Mouse (Mus musculus) forebrain, postnatal 0 days (tissue): Measurements from ENCODE around the gene Cmklr1. TPM values are rescaled to one million over a fixed set of nuclear protein-coding genes. Genes with fewer than 3 reads are reported as not detected.

ENCODE experiments used
- ATAC-seq: fragments of 200-750 bp; cut with Nextera tagmentation; 2 replicates; pipeline ENCODE4 v1.8.0; 2017; ENCODE audit warnings: mild to moderate bottlenecking, moderate library complexity
- DNase-seq: peaks from one replicate; pipeline ENCODE4 v3.0.0-alpha.2; 2015
- H3K27ac ChIP-seq: fragments of 300-500 bp; sonication (generic); 2 replicates; pipeline ENCODE4 v1.5.1; 2014; ENCODE audit warnings: low read depth, mild to moderate bottlenecking, antibody characterized with exemption, low read length, moderate library complexity, mixed read lengths
- H3K27me3 ChIP-seq: fragments of 300-500 bp; sonication (generic); 2 replicates; pipeline ENCODE4 v1.6.1; 2014; ENCODE audit warnings: mild to moderate bottlenecking, low read length, mixed read lengths; ENCODE audit not compliant: insufficient read depth
- H3K36me3 ChIP-seq: fragments of 300-500 bp; sonication (generic); 2 replicates; pipeline ENCODE4 v1.6.1; 2014; ENCODE audit warnings: mild to moderate bottlenecking, moderate library complexity; ENCODE audit not compliant: insufficient read depth
- H3K4me1 ChIP-seq: fragments of 300-500 bp; sonication (generic); 2 replicates; pipeline ENCODE4 v1.6.1; 2014; ENCODE audit warnings: antibody characterized with exemption; ENCODE audit not compliant: insufficient read depth
- H3K4me2 ChIP-seq: fragments of 300-500 bp; sonication (generic); 2 replicates; pipeline ENCODE4 v1.6.1; 2014; ENCODE audit warnings: low read depth, mild to moderate bottlenecking, moderate library complexity
- H3K4me3 ChIP-seq: fragments of 300-500 bp; sonication (generic); 2 replicates; pipeline ENCODE4 v1.5.1; 2014; ENCODE audit warnings: low read depth, low read length, mixed read lengths
- H3K9ac ChIP-seq: fragments of 300-500 bp; sonication (generic); 2 replicates; pipeline ENCODE4 v1.6.1; 2014; ENCODE audit warnings: mild to moderate bottlenecking
- H3K9me3 ChIP-seq: fragments of 300-500 bp; sonication (generic); 2 replicates; pipeline ENCODE4 v1.6.1; 2016; ENCODE audit warnings: low read length
- CTCF ChIP-seq: sonication (generic); IDR thresholded peaks from 2 replicates; pipeline ENCODE4 v1.5.1; 2016; ENCODE audit warnings: antibody characterized with exemption, control low read depth, low read depth
- WGBS: fragments of 180-500 bp; shearing (Covaris S2); extraction: QIAGEN DNeasy Blood & Tissue Kit; methylation state at CpG from one replicate; pipeline ENCODE4 v1.1.7; 2014; 5-methylcytosine and 5-hydroxymethylcytosine counted together
- polyA plus RNA-seq: library from polyadenylated mRNA; unstranded; fragments of >200 nt; fragmentation: Nextera tagmentation; extraction: Ambion mirVana; gene quantifications from 2 replicates; pipeline ENCODE4 v1.2.1, GENCODE M21; 2015
- total RNA-seq: library from RNA; depleted of rRNA; stranded (reverse); fragments of >200 nt; gene quantifications from 2 replicates; pipeline ENCODE4 v1.2.3, GENCODE M21; 2014

Cmklr1 gene
- total and polyA plus RNA-seq, 2 experiments from 2014 or later, result 1.4 to 2.7 TPM

DNA sequence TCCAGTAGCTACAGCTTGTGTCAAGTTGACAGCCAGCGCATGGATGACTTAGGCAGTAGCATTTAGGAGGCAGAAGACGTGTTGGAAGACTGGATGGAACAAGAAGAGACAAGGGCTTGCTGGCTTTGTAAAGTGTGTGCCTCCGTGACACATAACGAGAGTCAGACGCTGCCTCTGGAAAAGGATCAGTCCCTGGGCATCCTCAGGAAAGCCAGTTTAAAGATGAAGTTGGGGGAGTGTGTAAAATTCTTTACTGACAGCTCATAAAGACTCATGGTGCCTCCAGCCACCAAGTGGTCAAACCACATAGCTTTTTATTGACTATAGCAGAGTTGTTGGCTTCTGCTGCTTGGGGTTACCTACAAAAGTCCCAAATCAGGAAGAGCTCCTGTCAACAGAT is 35.2 kb upstream of the Cmklr1 start:
- H3K9ac ChIP-seq, result no peak overlapping the region
- DNase-seq (no peak), ATAC-seq (no peak)
- 77% methylated on average over 5 of the region's 5 CpGs for WGBS
- no peak overlapping the region for H3K27ac ChIP-seq
- H3K27me3 ChIP-seq, result no peaks in the 10 kb centered on the region
- H3K4me3 ChIP-seq, result no peak overlapping the region
- H3K4me1 ChIP-seq, result no peaks in the 10 kb centered on the region
- no peak for TF ChIP-seq CTCF
- H3K36me3 ChIP-seq, result no peaks in the 10 kb centered on the region
- H3K4me2 ChIP-seq, result no peak overlapping the region
- H3K9me3 ChIP-seq, result no peaks in the 10 kb centered on the region

DNA sequence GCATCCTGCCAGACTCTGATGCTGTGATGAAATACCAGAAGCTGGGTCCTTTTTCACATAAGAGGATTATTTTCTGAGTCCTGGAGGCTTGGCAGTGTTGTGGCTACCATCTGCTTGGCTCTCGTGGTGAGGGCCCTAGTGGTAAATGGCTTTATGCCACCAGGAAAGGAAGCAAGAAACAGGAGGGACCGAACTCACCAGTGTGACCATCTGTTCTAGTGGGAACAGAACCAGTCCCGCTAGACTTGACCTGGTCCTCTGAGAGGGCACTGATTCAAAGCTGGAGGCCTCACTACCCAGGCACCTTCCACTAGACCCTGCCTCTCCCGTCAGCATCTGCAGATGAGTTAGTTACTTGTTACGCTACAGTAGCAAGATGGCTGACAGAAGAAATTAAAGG is 33.0 kb upstream of the Cmklr1 start:
- H3K9ac ChIP-seq, result no peak overlapping the region
- H3K36me3 ChIP-seq, result no peaks in the 10 kb centered on the region
- H3K27me3 ChIP-seq, result no peaks in the 10 kb centered on the region
- no peak overlapping the region for H3K4me2 ChIP-seq
- H3K9me3 ChIP-seq, result no peaks in the 10 kb centered on the region
- ATAC-seq (no peak), DNase-seq (no peak)
- H3K4me3 ChIP-seq, result no peak overlapping the region
- H3K27ac ChIP-seq, result no peak overlapping the region
- TF ChIP-seq CTCF, result no peak
- no peaks in the 10 kb centered on the region for H3K4me1 ChIP-seq
- WGBS, result 58% methylated on average over 5 of the region's 5 CpGs

DNA sequence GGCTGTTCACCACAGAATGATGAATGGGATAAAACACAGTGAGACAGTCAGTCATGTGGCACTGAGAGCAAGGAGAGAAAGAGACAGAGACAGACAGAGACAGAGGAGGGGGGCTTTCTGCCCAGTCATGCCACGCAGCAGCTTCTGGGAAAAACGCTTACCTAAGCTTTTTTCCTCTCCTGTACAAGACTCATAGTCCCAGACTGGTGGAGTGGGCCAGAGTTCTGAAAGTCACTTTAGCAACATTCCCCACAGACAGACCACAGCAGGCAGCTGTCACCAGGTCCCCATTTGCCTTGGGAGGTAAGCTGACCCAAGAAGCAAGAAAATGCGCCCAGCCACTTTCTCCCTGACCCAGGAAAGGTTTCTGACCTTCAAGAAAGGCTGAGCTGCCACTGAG is 32.2 kb upstream of the Cmklr1 start:
- no peak overlapping the region for H3K4me3 ChIP-seq
- H3K9me3 ChIP-seq, result no peaks in the 10 kb centered on the region
- no peak overlapping the region for H3K9ac ChIP-seq
- DNase-seq, result no peak
- TF ChIP-seq CTCF, result no peak
- WGBS, result 79% methylated on average over 3 of the region's 3 CpGs
- no peak overlapping the region for H3K4me2 ChIP-seq
- no peak overlapping the region for H3K27ac ChIP-seq
- H3K4me1 ChIP-seq, result no peaks in the 10 kb centered on the region
- no peaks in the 10 kb centered on the region for H3K36me3 ChIP-seq
- no peak for ATAC-seq
- no peaks in the 10 kb centered on the region for H3K27me3 ChIP-seq

DNA sequence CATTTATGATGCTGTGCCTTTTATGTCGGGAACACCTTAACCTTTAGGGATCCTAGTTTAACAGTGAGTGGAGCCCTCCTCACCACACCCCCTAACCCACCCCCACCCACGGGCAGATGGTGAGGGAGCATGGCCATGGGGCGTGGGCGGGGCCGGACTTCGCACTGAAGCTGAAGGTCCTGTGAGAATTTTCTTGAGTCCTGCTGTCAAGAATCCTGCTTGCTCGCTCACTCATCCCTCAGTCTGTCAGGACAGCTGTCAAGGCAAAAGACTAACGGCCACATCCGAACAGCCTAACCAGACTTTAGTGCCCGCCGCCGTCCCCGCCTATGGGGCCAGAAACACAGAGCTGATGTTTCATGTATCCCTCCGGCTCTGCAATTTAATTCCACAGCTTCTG is 31.0 kb upstream of the Cmklr1 start:
- H3K4me2 ChIP-seq, result no peak overlapping the region
- WGBS, result 86% methylated on average over 14 of the region's 14 CpGs
- ATAC-seq, result no peak
- no peak for TF ChIP-seq CTCF
- no peak overlapping the region for H3K4me3 ChIP-seq
- no peaks in the 10 kb centered on the region for H3K9me3 ChIP-seq
- H3K4me1 ChIP-seq, result no peaks in the 10 kb centered on the region
- no peak for DNase-seq
- H3K9ac ChIP-seq, result no peak overlapping the region
- H3K36me3 ChIP-seq, result no peaks in the 10 kb centered on the region
- no peaks in the 10 kb centered on the region for H3K27me3 ChIP-seq
- no peak overlapping the region for H3K27ac ChIP-seq

DNA sequence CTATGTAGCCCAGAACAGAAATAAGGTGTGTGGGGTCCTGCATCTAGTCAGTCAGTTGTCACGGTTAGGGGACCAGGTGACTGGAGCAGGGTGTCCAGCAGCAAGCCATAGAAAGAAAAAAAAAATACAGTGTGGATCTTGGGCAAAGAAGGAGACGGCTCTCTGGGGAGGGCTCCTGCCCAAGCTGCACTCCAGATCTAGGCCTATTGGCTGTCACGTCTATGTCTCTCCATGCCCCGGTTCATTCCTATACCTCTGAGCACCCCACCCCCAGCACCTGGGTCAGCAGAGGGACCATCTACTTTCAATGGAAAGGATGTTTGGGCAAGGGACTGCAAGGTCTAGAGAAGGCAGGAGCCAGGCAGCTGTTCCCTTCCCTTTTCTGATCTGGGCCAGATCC is 29.3 kb upstream of the Cmklr1 start:
- H3K9ac ChIP-seq, result no peak overlapping the region
- no peaks in the 10 kb centered on the region for H3K4me1 ChIP-seq
- DNase-seq, result no peak
- no peaks in the 10 kb centered on the region for H3K9me3 ChIP-seq
- H3K4me2 ChIP-seq, result no peak overlapping the region
- H3K4me3 ChIP-seq, result no peak overlapping the region
- H3K27me3 ChIP-seq, result no peaks in the 10 kb centered on the region
- H3K36me3 ChIP-seq, result no peaks in the 10 kb centered on the region
- no peak for TF ChIP-seq CTCF
- 95% methylated on average over 4 of the region's 4 CpGs for WGBS
- ATAC-seq, result no peak
- H3K27ac ChIP-seq, result no peak overlapping the region

DNA sequence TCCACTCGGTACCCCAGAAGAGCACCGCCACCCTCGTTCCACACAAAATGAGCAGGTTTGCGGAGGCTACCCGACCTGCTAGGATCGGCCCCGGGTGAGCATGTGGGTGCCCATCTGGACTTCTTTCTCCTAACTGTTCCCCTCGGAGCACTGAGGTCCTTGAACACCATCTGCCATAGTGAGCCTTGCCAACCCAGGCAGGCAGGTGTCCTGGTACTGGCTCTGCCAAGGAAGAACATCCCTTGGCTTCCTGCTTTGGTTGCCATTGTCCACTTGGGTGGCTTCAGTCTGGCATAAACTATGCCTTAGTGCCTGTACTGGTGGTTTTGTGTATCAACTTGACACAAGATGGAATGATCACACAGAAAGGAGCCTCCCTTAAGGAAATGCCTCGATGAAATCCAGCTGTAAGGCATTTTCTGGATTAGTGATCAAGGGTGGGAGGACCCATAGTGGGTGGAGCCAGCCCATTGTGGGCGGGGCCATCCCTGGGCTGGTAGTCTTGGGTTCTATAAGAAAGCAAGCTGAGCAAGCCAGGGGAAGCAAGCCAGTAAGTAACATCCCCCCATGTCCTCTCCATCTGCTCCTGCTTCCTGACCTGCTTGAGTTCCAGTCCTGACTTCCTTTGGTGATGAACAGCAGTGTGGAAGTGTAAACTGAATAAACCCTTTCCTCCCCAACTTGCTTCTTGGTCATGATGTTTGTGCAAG is 28.7 kb upstream of the Cmklr1 start:
- Histone ChIP-seq H3K4me2 (no peak overlapping the region), H3K9me3 (no peaks in the 10 kb centered on the region)

DNA sequence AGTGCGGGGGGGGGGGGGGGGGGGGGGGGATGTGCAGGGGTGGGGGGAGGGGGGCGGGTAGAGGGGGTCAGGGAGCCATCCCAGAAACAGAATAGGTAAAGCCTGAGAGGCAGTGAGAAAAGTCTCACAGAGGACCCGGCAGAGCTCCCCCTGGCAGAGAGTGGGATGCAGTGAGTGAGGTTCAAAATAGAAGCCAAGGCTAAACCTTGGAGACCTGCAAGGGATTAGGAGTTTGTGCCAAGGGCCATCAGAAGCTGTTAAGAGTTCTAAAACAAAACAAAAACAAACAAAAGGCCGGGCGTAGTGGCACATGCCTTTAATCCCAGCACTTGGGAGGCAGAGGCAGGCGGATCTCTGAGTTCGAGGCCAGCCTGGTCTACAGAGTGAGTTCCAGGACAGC is 27.3 kb upstream of the Cmklr1 start:
- Histone ChIP-seq H3K27me3 (no peaks in the 10 kb centered on the region), H3K27ac (no peak overlapping the region), H3K4me1 (no peaks in the 10 kb centered on the region), H3K9ac (no peak overlapping the region), H3K4me3 (no peak overlapping the region), H3K9me3 (no peaks in the 10 kb centered on the region), H3K4me2 (no peak overlapping the region), H3K36me3 (no peaks in the 10 kb centered on the region)
- DNase-seq (no peak), ATAC-seq (no peak)
- WGBS, result 89% methylated on average over 5 of the region's 7 CpGs
- TF ChIP-seq CTCF, result no peak

More for the DNA sequence above, 28.7 kb upstream of the Cmklr1 start:
- no peaks in the 10 kb centered on the region for H3K27me3 ChIP-seq
- no peak overlapping the region for H3K9ac ChIP-seq
- TF ChIP-seq CTCF, result no peak
- H3K27ac ChIP-seq, result no peak overlapping the region
- no peaks in the 10 kb centered on the region for H3K36me3 ChIP-seq
- no peak overlapping the region for H3K4me3 ChIP-seq
- DNase-seq, result no peak
- WGBS, result 67% methylated on average over 10 of the region's 10 CpGs
- ATAC-seq, result no peak
- no peaks in the 10 kb centered on the region for H3K4me1 ChIP-seq
